Comparison of ENCODE assay signal across 21 mouse cellular contexts in genomic region chr7:67245255-67245654, GRCm38 (mm10).
"Had no signal": no experiment of that assay in that cellular context is flagged by ENCODE, and none has a peak within 500 bp of the region (broad histone marks: within the 10 kb centered on the region; RNA-seq: fewer than 3 reads in every experiment).

No protein-coding gene starts in this region.

- H3K9me3 ChIP-seq: limb, embryonic 10.5 days; limb, embryonic 13.5 days; liver, embryonic 15.5 days; midbrain, embryonic 10.5 days; midbrain, embryonic 13.5 days; neural tube, embryonic 13.5 days; stomach, embryonic 15.5 days had no signal

- H3K27me3 ChIP-seq: limb, embryonic 13.5 days; liver, embryonic 15.5 days; midbrain, embryonic 13.5 days; neural tube, embryonic 13.5 days; stomach, embryonic 15.5 days had no signal

- ATAC-seq: intestine, postnatal 0 days; midbrain, embryonic 13.5 days; midbrain, embryonic 16.5 days had no signal

- DNase-seq: kidney, adult 2 months; kidney, postnatal 36 days; layer of hippocampus, adult 9-11 months; lung, adult 2 months; lung, postnatal 14 days; lung, postnatal 4 days; retina, postnatal 1 day; right cerebral cortex, postnatal 25 days; spleen, adult 18-20 months; thymus, postnatal 25 days had no signal

- H3K4me3 ChIP-seq: limb, embryonic 10.5 days; limb, embryonic 13.5 days; liver, embryonic 15.5 days; midbrain, embryonic 10.5 days; midbrain, embryonic 13.5 days; myocyte; neural tube, embryonic 13.5 days; stomach, embryonic 15.5 days had no signal

- H3K4me1 ChIP-seq: limb, embryonic 10.5 days; midbrain, embryonic 10.5 days; midbrain, embryonic 13.5 days; neural tube, embryonic 13.5 days; stomach, embryonic 15.5 days had no signal

- H3K9ac ChIP-seq: limb, embryonic 13.5 days; liver, embryonic 15.5 days; midbrain, embryonic 13.5 days; neural tube, embryonic 13.5 days; stomach, embryonic 15.5 days had no signal

- H3K27ac ChIP-seq: kidney, postnatal 0 days; limb, embryonic 10.5 days; limb, embryonic 13.5 days; midbrain, embryonic 10.5 days; midbrain, embryonic 13.5 days; neural tube, embryonic 13.5 days; stomach, embryonic 15.5 days had no signal
